Mouse (Mus musculus): Measurements from ENCODE around the gene Map2k5. TPM values are rescaled to one million over a fixed set of nuclear protein-coding genes. Genes with fewer than 3 reads are reported as not detected.

Map2k5 gene
- total RNA-seq (2014; rRNA removed) (22.4 and 23.4 TPM in 2 replicates), polyA plus RNA-seq (2015; fragmentation: Nextera tagmentation; extraction: Ambion mirVana) (32.7 and 35.0 TPM in 2 replicates)

GRCm38 (mm10) chr9:63377270-63378142, at the start of gene Map2k5:
Map2k5 (minus strand) TSS chr9:63377902.
- no peaks in the 10 kb centered on the region for H3K27me3 ChIP-seq (ENCODE audit: insufficient read depth, low read length)
- peak within 1 kb of the TSS; percentile 77 for H3K27ac ChIP-seq (ENCODE audit: low read depth, low read length)
- peak within 1 kb of the TSS; percentile 80 for H3K4me3 ChIP-seq (ENCODE audit: low read depth, low read length)
- no peaks in the 10 kb centered on the region for H3K9me3 ChIP-seq (ENCODE audit: low read length)
- H3K4me2 ChIP-seq (ENCODE audit: low read depth, low read length, poor library complexity, severe bottlenecking): peak within 1 kb of the TSS; percentile 95
- no peak for TF ChIP-seq CTCF (IDR thresholded peaks at IDR 0.05)
- H3K36me3 ChIP-seq (ENCODE audit: insufficient read depth, low read length): no peaks in the 10 kb centered on the region
- H3K9ac ChIP-seq (replicated peaks; ENCODE audit: low read length, poor library complexity, severe bottlenecking): peak within 1 kb of the TSS; percentile 86
- 1% methylated on average over 58 of the region's 58 CpGs for WGBS
- ATAC-seq (ENCODE audit: low FRiP score) (peak; percentile 94), DNase-seq (ENCODE audit: low spot score) (peak; percentile 93)
- H3K4me1 ChIP-seq (ENCODE audit: insufficient read depth, low read length): peaks cover 12% of the 10 kb centered on the region

GRCm38 (mm10) chr9:63421096-63421736, 43.5 kb upstream of the Map2k5 start:
- H3K27me3 ChIP-seq (ENCODE audit: insufficient read depth, low read length): no peaks in the 10 kb centered on the region
- TF ChIP-seq CTCF (IDR thresholded peaks at IDR 0.05): peak; percentile 62
- H3K9ac ChIP-seq (replicated peaks; ENCODE audit: low read length, poor library complexity, severe bottlenecking): no peak overlapping the region
- ATAC-seq (ENCODE audit: low FRiP score) (no peak), DNase-seq (ENCODE audit: low spot score) (peak; percentile 50)
- 75% methylated on average over 9 of the region's 9 CpGs for WGBS
- H3K27ac ChIP-seq (ENCODE audit: low read depth, low read length): no peak overlapping the region
- H3K36me3 ChIP-seq (ENCODE audit: insufficient read depth, low read length): no peaks in the 10 kb centered on the region
- H3K4me3 ChIP-seq (ENCODE audit: low read depth, low read length): no peak overlapping the region
- no peaks in the 10 kb centered on the region for H3K4me1 ChIP-seq (ENCODE audit: insufficient read depth, low read length)
- H3K4me2 ChIP-seq (ENCODE audit: low read depth, low read length, poor library complexity, severe bottlenecking): no peak overlapping the region
- H3K9me3 ChIP-seq (ENCODE audit: low read length): no peaks in the 10 kb centered on the region

- H3K4me1 ChIP-seq (ENCODE audit: insufficient read depth, low read length): no peaks in the 10 kb centered on the region
- no peaks in the 10 kb centered on the region for H3K36me3 ChIP-seq (ENCODE audit: insufficient read depth, low read length)
- no peak for ATAC-seq (ENCODE audit: low FRiP score)
- 21% methylated on average over 6 of the region's 6 CpGs for WGBS
- H3K27ac ChIP-seq (ENCODE audit: low read depth, low read length): no peak overlapping the region
- H3K9ac ChIP-seq (replicated peaks; ENCODE audit: low read length, poor library complexity, severe bottlenecking): no peak overlapping the region
- TF ChIP-seq CTCF (IDR thresholded peaks at IDR 0.05): no peak
- DNase-seq (ENCODE audit: low spot score): peak; percentile 57
- no peak overlapping the region for H3K4me2 ChIP-seq (ENCODE audit: low read depth, low read length, poor library complexity, severe bottlenecking)
- no peak overlapping the region for H3K4me3 ChIP-seq (ENCODE audit: low read depth, low read length)
- H3K9me3 ChIP-seq (ENCODE audit: low read length): no peaks in the 10 kb centered on the region
- H3K27me3 ChIP-seq (ENCODE audit: insufficient read depth, low read length): no peaks in the 10 kb centered on the region
Observed at GRCm38 (mm10) chr9:63420396-63420795, 42.7 kb upstream of the Map2k5 start.

- DNase-seq (ENCODE audit: low spot score) (no peak), ATAC-seq (ENCODE audit: low FRiP score) (no peak)
- H3K36me3 ChIP-seq (ENCODE audit: insufficient read depth, low read length): no peaks in the 10 kb centered on the region
- no peaks in the 10 kb centered on the region for H3K4me1 ChIP-seq (ENCODE audit: insufficient read depth, low read length)
- H3K27ac ChIP-seq (ENCODE audit: low read depth, low read length): no peak overlapping the region
- 90% methylated on average over 1 of the region's 1 CpGs for WGBS
- H3K27me3 ChIP-seq (ENCODE audit: insufficient read depth, low read length): no peaks in the 10 kb centered on the region
- no peaks in the 10 kb centered on the region for H3K9me3 ChIP-seq (ENCODE audit: low read length)
- H3K4me2 ChIP-seq (ENCODE audit: low read depth, low read length, poor library complexity, severe bottlenecking): no peak overlapping the region
- no peak overlapping the region for H3K9ac ChIP-seq (replicated peaks; ENCODE audit: low read length, poor library complexity, severe bottlenecking)
- TF ChIP-seq CTCF (IDR thresholded peaks at IDR 0.05): no peak
- no peak overlapping the region for H3K4me3 ChIP-seq (ENCODE audit: low read depth, low read length)
Observed at GRCm38 (mm10) chr9:63400176-63400575, 22.5 kb upstream of the Map2k5 start.

- DNase-seq (ENCODE audit: low spot score) (no peak), ATAC-seq (ENCODE audit: low FRiP score) (peak; percentile 54; the same call in 1 of the 2 replicates)
- H3K9me3 ChIP-seq (ENCODE audit: low read length): no peaks in the 10 kb centered on the region
- H3K9ac ChIP-seq (replicated peaks; ENCODE audit: low read length, poor library complexity, severe bottlenecking): peak overlapping the region; percentile 93
- 6% methylated on average over 8 of the region's 8 CpGs for WGBS
- peak overlapping the region; percentile 68 for H3K27ac ChIP-seq (ENCODE audit: low read depth, low read length)
- peak overlapping the region; percentile 94 for H3K4me3 ChIP-seq (ENCODE audit: low read depth, low read length)
- H3K4me2 ChIP-seq (ENCODE audit: low read depth, low read length, poor library complexity, severe bottlenecking): peak overlapping the region; percentile 98
- H3K36me3 ChIP-seq (ENCODE audit: insufficient read depth, low read length): no peaks in the 10 kb centered on the region
- no peaks in the 10 kb centered on the region for H3K27me3 ChIP-seq (ENCODE audit: insufficient read depth, low read length)
- no peaks in the 10 kb centered on the region for H3K4me1 ChIP-seq (ENCODE audit: insufficient read depth, low read length)
- no peak for TF ChIP-seq CTCF (IDR thresholded peaks at IDR 0.05)
Observed at GRCm38 (mm10) chr9:63399463-63399815, 21.7 kb upstream of the Map2k5 start.
